Mouse (Mus musculus) left cerebral cortex, postnatal 4 days (tissue): Measurements from ENCODE around the gene Dffb. TPM values are rescaled to one million over a fixed set of nuclear protein-coding genes. Genes with fewer than 3 reads are reported as not detected.

Source experiments
- total RNA-seq, 2 experiments: library from RNA; stranded (reverse); gene quantifications; 2 replicates each; pipeline ENCODE4 v1.2.3; 2021

Gene Dffb
- total RNA-seq, 2 experiments from 2014 or later, result 15.1 to 17.0 TPM

Other genes starting within 250 kb of the Dffb start
- 10 to 100 TPM; 17.2 to 19.2 TPM for gene A430005L14Rik, start 17.9 kb downstream of the Dffb start, total RNA-seq
- gene Cep104, start 68 bp upstream of the Dffb start, total RNA-seq, result 10 to 100 TPM; 22.5 to 23.1 TPM
- 10 to 100 TPM; 54.2 to 59.9 TPM for gene Lrrc47, start 36.6 kb upstream of the Dffb start, total RNA-seq
- 1 to 10 TPM; 2.0 to 2.1 TPM for gene Smim1, start 51.1 kb upstream of the Dffb start, total RNA-seq
- under 1 TPM; 0.22 to 0.30 TPM for gene Ccdc27, start 67.6 kb upstream of the Dffb start, total RNA-seq
- gene Trp73, start 165.1 kb upstream of the Dffb start, total RNA-seq, result 1 to 10 TPM; 3.7 to 4.3 TPM
- 10 to 100 TPM; 27.0 to 30.4 TPM for gene Wrap73, start 167.2 kb upstream of the Dffb start, total RNA-seq
- 100 to 1,000 TPM; 119 to 121 TPM for gene Tprgl, start 185.5 kb upstream of the Dffb start, total RNA-seq
- 10 to 100 TPM; 10.4 to 13.7 TPM for gene Megf6, start 195.6 kb upstream of the Dffb start, total RNA-seq